11 mouse cellular contexts compared by ENCODE assay signal in the genomic region with DNA sequence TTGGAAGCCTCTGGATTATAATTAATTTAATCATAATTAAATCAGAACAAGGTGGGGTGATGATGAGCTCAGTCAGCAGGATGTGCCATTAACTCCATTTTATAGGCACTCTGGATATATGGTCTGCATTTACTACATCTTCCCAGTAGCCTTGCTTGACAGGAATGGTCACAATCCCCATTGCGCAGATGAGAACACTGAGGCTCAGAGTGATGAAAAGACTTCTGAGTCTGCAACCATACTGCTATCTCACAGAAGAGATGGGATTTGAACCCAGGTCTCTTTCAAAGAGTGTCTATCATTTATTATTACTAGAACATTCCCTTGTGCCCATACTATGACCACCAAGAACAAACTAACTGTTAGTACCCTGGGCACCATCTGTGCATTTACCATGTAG. TPM values are rescaled to one million over a fixed set of nuclear protein-coding genes. Genes with fewer than 3 reads are reported as not detected.
A peak's percentile ranks its signal among the peaks of the same experiment; 100 is the strongest.
DNase-seq lines count a peak whose midpoint lies in the region; ATAC-seq and TF ChIP-seq lines count a peak whose summit lies in the region.
"Had no signal": no experiment of that assay in that cellular context is flagged by ENCODE, and none has a peak within 500 bp of the region (broad histone marks: within the 10 kb centered on the region; RNA-seq: fewer than 3 reads in every experiment).

No protein-coding gene starts in this region.

- peak overlapping the region; percentile 75 for H3K4me2 ChIP-seq in heart, embryonic 13.5 days
- no peak overlapping the region for H3K4me2 ChIP-seq in hindbrain, embryonic 14.5 days (replicated peaks)
- peak overlapping the region; percentile 62 for H3K4me2 ChIP-seq in liver, postnatal 0 days (ENCODE audit: low read depth, low read length)

- no peak for DNase-seq in heart, adult 8-10 months (ENCODE audit: low spot score)
- DNase-seq in MN1 (ENCODE audit: low spot score) = peak; percentile 51
- DNase-seq in hindbrain, embryonic 14.5 days (ENCODE audit: low spot score) = no peak
- DNase-seq in liver, postnatal 0 days = no peak
- DNase-seq in natural killer cell, adult 2 months (ENCODE audit: low spot score in 2 of 2) = no peak
- no peak for DNase-seq in spleen, postnatal 4 days (ENCODE audit: low spot score in 2 of 2)
- DNase-seq in layer of hippocampus, postnatal 36 days = no peak

- H3K36me3 ChIP-seq in heart, embryonic 13.5 days = peaks cover 17% of the 10 kb centered on the region
- H3K36me3 ChIP-seq in hindbrain, embryonic 14.5 days (replicated peaks; ENCODE audit: control insufficient read depth, insufficient read depth) = no peaks in the 10 kb centered on the region
- peaks cover 5% of the 10 kb centered on the region; the same call in 1 of the 2 replicates for H3K36me3 ChIP-seq in liver, postnatal 0 days (replicated peaks; ENCODE audit: insufficient read depth, low read length)

- peaks cover 70% of the 10 kb centered on the region for H3K4me1 ChIP-seq in heart, embryonic 13.5 days
- H3K4me1 ChIP-seq in hindbrain, embryonic 14.5 days (replicated peaks; ENCODE audit: control insufficient read depth, insufficient read depth, low read length) = peaks cover 18% of the 10 kb centered on the region
- H3K4me1 ChIP-seq in liver, postnatal 0 days (ENCODE audit: insufficient read depth) = peaks cover 7% of the 10 kb centered on the region; the same call in 1 of the 2 replicates

- peak overlapping the region; percentile 84 for H3K9ac ChIP-seq in heart, embryonic 13.5 days
- no peak overlapping the region for H3K9ac ChIP-seq in hindbrain, embryonic 14.5 days
- peak overlapping the region; percentile 48; the same call in 1 of the 2 replicates for H3K9ac ChIP-seq in liver, postnatal 0 days (replicated peaks)

- H3K27me3 ChIP-seq in heart, embryonic 13.5 days (replicated peaks) = no peaks in the 10 kb centered on the region
- no peaks in the 10 kb centered on the region for H3K27me3 ChIP-seq in hindbrain, embryonic 14.5 days (ENCODE audit: control insufficient read depth, insufficient read depth, low read length)
- no peaks in the 10 kb centered on the region for H3K27me3 ChIP-seq in liver, postnatal 0 days (ENCODE audit: insufficient read depth, low read length)
- H3K27me3 ChIP-seq: CH12.LX had no signal

- no peak for TF ChIP-seq CTCF in liver, postnatal 0 days (IDR thresholded peaks at IDR 0.05; ENCODE audit: low read depth)

- peak overlapping the region; percentile 56 for H3K4me3 ChIP-seq in heart, embryonic 13.5 days
- no peak overlapping the region for H3K4me3 ChIP-seq in hindbrain, embryonic 14.5 days (replicated peaks; ENCODE audit: low read length)
- peak overlapping the region; percentile 45 for H3K4me3 ChIP-seq in liver, postnatal 0 days (ENCODE audit: low read depth, low read length)

- TF ChIP-seq EP300 in liver, postnatal 0 days (IDR thresholded peaks at IDR 0.05; ENCODE audit: low read depth) = no peak

- H3K27ac ChIP-seq in heart, embryonic 13.5 days (replicated peaks) = peak overlapping the region; percentile 93
- H3K27ac ChIP-seq in hindbrain, embryonic 14.5 days = peak overlapping the region; percentile 16; the same call in 1 of the 2 replicates
- peak overlapping the region; percentile 76 for H3K27ac ChIP-seq in liver, postnatal 0 days (ENCODE audit: low read depth)

- WGBS in heart, embryonic 13.5 days = 89% methylated on average over 1 of the region's 1 CpGs
- WGBS in hindbrain, embryonic 14.5 days = 97% methylated on average over 1 of the region's 1 CpGs
- WGBS in liver, postnatal 0 days (ENCODE audit: insufficient replicate concordance) = 82% methylated on average over 1 of the region's 1 CpGs

- ATAC-seq in heart, embryonic 13.5 days (ENCODE audit: extremely low read depth, insufficient number of reproducible peaks, low FRiP score, low TSS enrichment) = no peak
- ATAC-seq in hindbrain, embryonic 14.5 days (ENCODE audit: low FRiP score) = no peak
- no peak for ATAC-seq in liver, postnatal 0 days
- ATAC-seq: inflammation-experienced regulatory T-cells, adult 6 months had no signal

- no peaks in the 10 kb centered on the region for H3K9me3 ChIP-seq in heart, embryonic 13.5 days
- no peaks in the 10 kb centered on the region for H3K9me3 ChIP-seq in hindbrain, embryonic 14.5 days (ENCODE audit: control insufficient read depth, low read length)
- no peaks in the 10 kb centered on the region for H3K9me3 ChIP-seq in liver, postnatal 0 days (ENCODE audit: low read length)

RNA-seq across cellular contexts. Expression of a gene that starts 2.5 kb away (rescaled TPM):
- polyA plus RNA-seq in heart, embryonic 13.5 days (2015; fragmentation: Nextera tagmentation; extraction: Ambion mirVana) = 30.6 and 32.6 TPM in 2 replicates
- total RNA-seq in heart, adult 8-10 months (2022) = 100 to 1,000 TPM; 427 to 604 (median 541) TPM
- polyA plus RNA-seq in hindbrain, embryonic 14.5 days (2014; fragmentation: Nextera tagmentation; extraction: Ambion mirVana) = 4.7 and 5.6 TPM in 2 replicates
- polyA plus RNA-seq in liver, postnatal 0 days (2015; fragmentation: Nextera tagmentation; extraction: Ambion mirVana) = 9.1 and 10.6 TPM in 2 replicates
- 10 to 100 TPM in 1 of 2 experiments, 1 to 10 TPM in 1; 8.2 to 13.9 TPM for total RNA-seq in layer of hippocampus, postnatal 36 days (2021)
- total RNA-seq: CH12.LX; megakaryocyte-erythroid progenitor cell, adult 5-6 weeks had no signal
- polyA plus RNA-seq: inflammation-experienced regulatory T-cells, adult 6 months had no signal

Comparison
In these comparisons a context has a peak if more than half of its experiments do, and no peak if none do; other contexts are left out.
1. H3K27ac ChIP-seq: peak in every context shown above with its lines; median percentile 93 in heart, embryonic 13.5 days; 76 in liver, postnatal 0 days; 16 in hindbrain, embryonic 14.5 days.